Mouse (Mus musculus): ENCODE data around the gene Kcnn1. TPM values are rescaled to one million over a fixed set of nuclear protein-coding genes. Genes with fewer than 3 reads are reported as not detected.

Gene Kcnn1
- polyA plus RNA-seq, 1 experiment from 2014 or later, result 4.2 TPM

DNA sequence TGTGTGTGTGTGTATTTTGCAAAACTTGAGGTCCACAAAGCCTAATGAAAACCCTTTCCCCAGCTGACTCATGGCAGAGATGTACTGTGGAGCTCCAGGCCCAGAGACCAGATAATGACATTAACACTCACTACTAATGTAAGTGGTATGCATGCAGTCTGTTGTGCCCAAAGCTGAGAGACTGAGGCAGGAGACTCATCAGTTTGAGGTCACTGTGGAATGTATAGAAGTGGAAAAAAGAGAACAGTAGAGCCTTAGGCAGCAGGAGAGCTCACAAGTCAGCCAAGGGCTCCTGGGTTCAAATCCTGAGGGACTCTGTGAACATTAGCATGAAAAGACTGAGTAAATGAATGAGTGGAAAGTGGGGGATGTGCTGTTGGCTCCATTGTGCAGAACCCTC, 40.5 kb upstream of the Kcnn1 start:
- Histone ChIP-seq H3K27ac (no peak overlapping the region), H3K4me1 (replicated peaks; ENCODE audit: insufficient read depth, low read length) (peaks cover 6% of the 10 kb centered on the region; the same call in 1 of the 2 replicates), H3K36me3 (ENCODE audit: insufficient read depth, low read length) (no peaks in the 10 kb centered on the region), H3K4me3 (replicated peaks; ENCODE audit: low read depth, low read length) (no peak overlapping the region), H3K27me3 (ENCODE audit: insufficient read depth, low read length) (no peaks in the 10 kb centered on the region), H3K4me2 (ENCODE audit: low read length) (no peak overlapping the region), H3K9ac (ENCODE audit: low read depth, low read length) (no peak overlapping the region), H3K9me3 (replicated peaks; ENCODE audit: low read length) (no peaks in the 10 kb centered on the region)
- ATAC-seq (replicated peaks; ENCODE audit: low FRiP score, low read depth) (no peak), DNase-seq (ENCODE audit: low spot score) (no peak)
- TF ChIP-seq CTCF (IDR thresholded peaks at IDR 0.05; ENCODE audit: low read depth), result no peak

DNA sequence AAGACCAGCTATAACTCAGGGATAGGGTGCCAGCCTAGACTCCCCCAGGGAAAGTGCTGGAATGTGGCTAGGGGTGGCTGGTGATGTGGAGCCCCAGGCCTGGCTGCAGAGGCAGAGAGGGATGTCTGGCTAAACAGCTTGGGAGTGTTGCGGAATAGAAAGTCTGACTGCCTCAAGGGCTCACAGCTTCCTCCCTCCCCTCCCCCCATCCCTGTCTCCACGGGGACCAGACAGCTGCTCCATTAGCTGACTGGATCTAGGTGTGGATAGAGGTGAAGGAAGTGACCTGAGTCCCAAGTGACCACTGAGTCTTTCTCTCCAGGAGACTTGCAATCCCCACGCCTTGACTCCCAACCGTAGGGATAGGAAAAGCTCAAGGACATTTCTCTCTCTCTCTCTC, 40.1 kb upstream of the Kcnn1 start:
- Histone ChIP-seq H3K27ac (no peak overlapping the region), H3K9ac (ENCODE audit: low read depth, low read length) (no peak overlapping the region), H3K4me3 (replicated peaks; ENCODE audit: low read depth, low read length) (no peak overlapping the region), H3K4me1 (replicated peaks; ENCODE audit: insufficient read depth, low read length) (peaks cover 10% of the 10 kb centered on the region), H3K27me3 (ENCODE audit: insufficient read depth, low read length) (no peaks in the 10 kb centered on the region), H3K9me3 (replicated peaks; ENCODE audit: low read length) (no peaks in the 10 kb centered on the region), H3K36me3 (ENCODE audit: insufficient read depth, low read length) (no peaks in the 10 kb centered on the region), H3K4me2 (ENCODE audit: low read length) (no peak overlapping the region)
- WGBS, result 67% methylated on average over 3 of the region's 4 CpGs
- ATAC-seq (replicated peaks; ENCODE audit: low FRiP score, low read depth) (no peak), DNase-seq (ENCODE audit: low spot score) (no peak)
- TF ChIP-seq CTCF (IDR thresholded peaks at IDR 0.05; ENCODE audit: low read depth), result no peak

DNA sequence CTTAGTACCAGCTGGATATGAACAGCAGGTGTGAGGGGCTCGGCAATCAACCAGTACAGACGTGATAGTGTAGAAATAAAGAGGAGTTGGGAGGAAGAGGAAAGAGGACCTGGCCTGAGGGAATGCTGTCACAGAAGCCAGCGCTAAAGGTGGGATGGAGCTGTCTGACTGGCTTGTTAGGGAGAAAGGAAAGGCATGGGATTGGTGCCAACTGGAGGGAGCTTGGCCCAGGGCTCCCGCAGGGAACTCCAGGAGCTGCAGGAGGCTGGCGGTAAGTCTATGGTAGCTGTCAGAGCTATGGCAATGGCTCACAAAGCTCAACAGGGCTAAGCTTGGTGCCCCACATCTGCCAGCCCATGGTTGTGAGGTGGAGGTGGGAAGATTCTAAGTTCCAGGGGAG, 39.2 kb upstream of the Kcnn1 start:
- H3K4me2 ChIP-seq (ENCODE audit: low read length), result no peak overlapping the region
- no peaks in the 10 kb centered on the region for H3K9me3 ChIP-seq (replicated peaks; ENCODE audit: low read length)
- no peak for TF ChIP-seq CTCF (IDR thresholded peaks at IDR 0.05; ENCODE audit: low read depth)
- no peak overlapping the region for H3K9ac ChIP-seq (ENCODE audit: low read depth, low read length)
- no peaks in the 10 kb centered on the region for H3K36me3 ChIP-seq (ENCODE audit: insufficient read depth, low read length)
- WGBS, result 28% methylated on average over 5 of the region's 5 CpGs
- H3K4me3 ChIP-seq (replicated peaks; ENCODE audit: low read depth, low read length), result no peak overlapping the region
- no peak for DNase-seq (ENCODE audit: low spot score)
- H3K27ac ChIP-seq, result no peak overlapping the region
- ATAC-seq (replicated peaks; ENCODE audit: low FRiP score, low read depth), result no peak
- no peaks in the 10 kb centered on the region for H3K27me3 ChIP-seq (ENCODE audit: insufficient read depth, low read length)
- peaks cover 11% of the 10 kb centered on the region for H3K4me1 ChIP-seq (replicated peaks; ENCODE audit: insufficient read depth, low read length)

DNA sequence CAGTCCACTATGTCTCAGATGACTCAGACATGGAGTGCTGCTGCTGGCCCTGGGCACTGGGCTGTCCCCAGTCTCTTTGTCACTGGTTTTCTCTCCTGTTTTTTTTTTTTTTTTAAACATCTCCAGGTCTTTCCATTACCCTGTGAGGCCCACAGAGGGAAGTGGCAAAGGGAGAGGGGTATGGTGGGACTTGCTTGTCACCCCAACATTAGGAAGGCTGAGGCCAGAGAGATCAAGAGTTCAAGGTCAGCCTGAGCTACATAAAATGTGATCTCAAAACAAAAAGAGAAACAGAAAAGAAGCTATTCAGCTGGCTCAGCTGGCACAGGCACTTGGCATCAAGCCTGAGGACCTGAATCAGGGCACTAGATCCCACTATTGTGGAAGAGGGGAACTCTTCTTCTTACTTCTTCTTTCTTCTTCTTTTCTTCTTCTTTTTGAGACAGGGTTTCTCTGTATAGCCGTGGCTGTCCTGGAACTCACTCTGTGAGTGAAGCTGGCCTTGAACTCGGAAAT, 37.9 kb upstream of the Kcnn1 start:
- Histone ChIP-seq H3K4me3 (replicated peaks; ENCODE audit: low read depth, low read length) (no peak overlapping the region), H3K4me2 (ENCODE audit: low read length) (no peak overlapping the region), H3K9me3 (replicated peaks; ENCODE audit: low read length) (no peaks in the 10 kb centered on the region), H3K36me3 (ENCODE audit: insufficient read depth, low read length) (no peaks in the 10 kb centered on the region), H3K27me3 (ENCODE audit: insufficient read depth, low read length) (no peaks in the 10 kb centered on the region), H3K4me1 (replicated peaks; ENCODE audit: insufficient read depth, low read length) (peaks cover 10% of the 10 kb centered on the region), H3K27ac (no peak overlapping the region), H3K9ac (ENCODE audit: low read depth, low read length) (no peak overlapping the region)
- DNase-seq (ENCODE audit: low spot score) (no peak), ATAC-seq (replicated peaks; ENCODE audit: low FRiP score, low read depth) (no peak)
- 80% methylated on average over 2 of the region's 2 CpGs for WGBS
- TF ChIP-seq CTCF (IDR thresholded peaks at IDR 0.05; ENCODE audit: low read depth), result no peak

DNA sequence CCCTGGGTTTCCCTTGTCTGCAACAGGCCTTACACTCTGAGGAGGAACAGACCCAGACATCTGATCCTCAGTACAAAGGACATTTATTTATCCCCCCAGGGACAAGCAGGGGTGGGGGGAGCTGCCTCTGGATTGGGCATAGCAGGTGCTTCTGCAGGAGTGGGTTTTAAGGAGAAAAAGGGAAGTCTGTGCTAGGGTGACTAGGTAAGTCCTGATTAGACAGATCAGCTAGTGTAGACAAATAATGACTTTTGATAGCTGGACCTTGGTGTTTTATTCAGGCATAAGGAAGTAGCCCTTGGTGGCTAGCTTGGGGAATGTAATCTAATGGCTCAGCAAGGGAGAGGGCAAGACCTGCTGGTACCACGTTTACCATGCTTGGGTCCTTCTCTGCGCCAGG, 36.2 kb upstream of the Kcnn1 start:
- Histone ChIP-seq H3K36me3 (ENCODE audit: insufficient read depth, low read length) (peaks cover 9% of the 10 kb centered on the region), H3K4me2 (ENCODE audit: low read length) (no peak overlapping the region), H3K9me3 (replicated peaks; ENCODE audit: low read length) (no peaks in the 10 kb centered on the region), H3K4me1 (replicated peaks; ENCODE audit: insufficient read depth, low read length) (peaks cover 10% of the 10 kb centered on the region), H3K4me3 (replicated peaks; ENCODE audit: low read depth, low read length) (no peak overlapping the region), H3K27me3 (ENCODE audit: insufficient read depth, low read length) (no peaks in the 10 kb centered on the region), H3K27ac (no peak overlapping the region), H3K9ac (ENCODE audit: low read depth, low read length) (no peak overlapping the region)
- no peak for ATAC-seq (replicated peaks; ENCODE audit: low FRiP score, low read depth)
- TF ChIP-seq CTCF (IDR thresholded peaks at IDR 0.05; ENCODE audit: low read depth), result no peak
- 81% methylated on average over 2 of the region's 2 CpGs for WGBS
- DNase-seq (ENCODE audit: low spot score), result no peak

DNA sequence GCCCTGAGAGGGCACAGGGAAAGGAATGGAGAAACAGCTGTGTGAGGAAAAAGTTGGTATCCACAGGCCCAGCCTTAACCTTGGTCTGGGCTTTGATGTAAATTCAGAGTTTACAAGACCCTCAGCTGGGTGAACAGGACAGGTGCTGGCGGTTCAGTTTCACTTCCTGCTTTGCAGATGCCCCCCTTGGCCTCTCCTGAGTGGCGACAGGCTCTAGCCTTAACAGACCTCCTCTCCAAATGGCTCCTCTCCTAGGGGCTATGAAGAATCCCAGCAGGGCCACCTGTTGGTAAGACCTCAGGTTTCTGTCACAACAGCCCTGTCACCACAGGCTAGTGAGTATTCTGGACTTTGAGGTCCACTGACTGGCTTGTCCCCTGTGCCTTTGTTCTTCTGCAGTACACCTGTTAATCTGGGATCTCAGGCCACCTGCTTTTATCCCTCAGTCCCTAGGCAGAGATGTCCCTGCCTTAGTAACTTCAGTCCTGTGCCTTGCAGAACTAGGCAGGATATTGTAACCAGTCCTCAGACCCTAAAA, 35.7 kb upstream of the Kcnn1 start:
- peaks cover 11% of the 10 kb centered on the region for H3K36me3 ChIP-seq (ENCODE audit: insufficient read depth, low read length)
- H3K4me1 ChIP-seq (replicated peaks; ENCODE audit: insufficient read depth, low read length), result peaks cover 10% of the 10 kb centered on the region
- no peak for DNase-seq (ENCODE audit: low spot score)
- TF ChIP-seq CTCF (IDR thresholded peaks at IDR 0.05; ENCODE audit: low read depth), result no peak
- H3K4me3 ChIP-seq (replicated peaks; ENCODE audit: low read depth, low read length), result no peak overlapping the region
- ATAC-seq (replicated peaks; ENCODE audit: low FRiP score, low read depth), result no peak
- 36% methylated on average over 2 of the region's 2 CpGs for WGBS
- no peaks in the 10 kb centered on the region for H3K27me3 ChIP-seq (ENCODE audit: insufficient read depth, low read length)
- H3K4me2 ChIP-seq (ENCODE audit: low read length), result no peak overlapping the region
- H3K9me3 ChIP-seq (replicated peaks; ENCODE audit: low read length), result no peaks in the 10 kb centered on the region
- no peak overlapping the region for H3K27ac ChIP-seq
- H3K9ac ChIP-seq (ENCODE audit: low read depth, low read length), result 0 out of 2 replicates have a peak overlapping the region, but pooled peaks have one; percentile 23
